Comparison of ENCODE assay signal across 28 mouse cellular contexts in genomic region chr13:112823236-112823910, GRCm38 (mm10). TPM values are rescaled to one million over a fixed set of nuclear protein-coding genes. Genes with fewer than 3 reads are reported as not detected.
DNase-seq lines count a peak whose midpoint lies in the region; ATAC-seq and TF ChIP-seq lines count a peak whose summit lies in the region.
"Had no signal": no experiment of that assay in that cellular context is flagged by ENCODE, and none has a peak within 500 bp of the region (broad histone marks: within the 10 kb centered on the region; RNA-seq: fewer than 3 reads in every experiment).

No protein-coding gene starts in this region.

- no peak overlapping the region for H3K9ac ChIP-seq in heart, postnatal 0 days (replicated peaks; ENCODE audit: low read depth, low read length)
- H3K9ac ChIP-seq in lung, postnatal 0 days (replicated peaks; ENCODE audit: low read depth) = no peak overlapping the region
- H3K9ac ChIP-seq: embryonic facial prominence, embryonic 12.5 days; forebrain, embryonic 15.5 days; hindbrain, embryonic 13.5 days; limb, embryonic 13.5 days; liver, embryonic 12.5 days; liver, postnatal 0 days; midbrain, embryonic 13.5 days; neural tube, embryonic 13.5 days had no signal

- H3K36me3 ChIP-seq in heart, embryonic 10.5 days = 0 out of 2 replicates have a peak, but pooled peaks cover 3% of the 10 kb centered on the region
- peaks cover 9% of the 10 kb centered on the region; the same call in 1 of the 2 replicates for H3K36me3 ChIP-seq in heart, postnatal 0 days (replicated peaks; ENCODE audit: control insufficient read depth, insufficient read depth, low read length)
- no peaks in the 10 kb centered on the region for H3K36me3 ChIP-seq in lung, postnatal 0 days (ENCODE audit: insufficient read depth, low read length)
- H3K36me3 ChIP-seq: embryonic facial prominence, embryonic 12.5 days; forebrain, embryonic 10.5 days; forebrain, embryonic 15.5 days; hindbrain, embryonic 13.5 days; limb, embryonic 13.5 days; midbrain, embryonic 13.5 days; neural tube, embryonic 13.5 days had no signal

- H3K27me3 ChIP-seq in heart, embryonic 10.5 days (ENCODE audit: insufficient read depth, poor library complexity, severe bottlenecking) = no peaks in the 10 kb centered on the region
- no peaks in the 10 kb centered on the region for H3K27me3 ChIP-seq in heart, postnatal 0 days (ENCODE audit: control insufficient read depth, insufficient read depth, low read length)
- no peaks in the 10 kb centered on the region for H3K27me3 ChIP-seq in lung, postnatal 0 days (replicated peaks; ENCODE audit: insufficient read depth, low read length)
- H3K27me3 ChIP-seq: embryonic facial prominence, embryonic 12.5 days; forebrain, embryonic 15.5 days; hindbrain, embryonic 13.5 days; limb, embryonic 13.5 days; liver, embryonic 12.5 days; midbrain, embryonic 13.5 days; neural tube, embryonic 13.5 days had no signal

- H3K4me1 ChIP-seq in heart, embryonic 10.5 days = no peaks in the 10 kb centered on the region
- peaks cover 21% of the 10 kb centered on the region; the same call in 1 of the 2 replicates for H3K4me1 ChIP-seq in heart, postnatal 0 days (ENCODE audit: control insufficient read depth, insufficient read depth)
- H3K4me1 ChIP-seq in lung, postnatal 0 days (ENCODE audit: insufficient read depth, low read depth, low read length) = peaks cover 7% of the 10 kb centered on the region; the same call in 1 of the 2 replicates
- H3K4me1 ChIP-seq: embryonic facial prominence, embryonic 12.5 days; forebrain, embryonic 15.5 days; hindbrain, embryonic 13.5 days; limb, embryonic 13.5 days; midbrain, embryonic 13.5 days; neural tube, embryonic 13.5 days had no signal

- no peak for TF ChIP-seq CTCF in heart, postnatal 0 days (IDR thresholded peaks at IDR 0.05; ENCODE audit: low read depth)
- no peak for TF ChIP-seq CTCF in lung, postnatal 0 days (IDR thresholded peaks at IDR 0.05)

- no peak for TF ChIP-seq EP300 in heart, postnatal 0 days (IDR thresholded peaks at IDR 0.05; ENCODE audit: low read depth)
- no peak for TF ChIP-seq EP300 in lung, postnatal 0 days (IDR thresholded peaks at IDR 0.05)

- no peaks in the 10 kb centered on the region for H3K9me3 ChIP-seq in heart, embryonic 10.5 days
- no peaks in the 10 kb centered on the region for H3K9me3 ChIP-seq in heart, postnatal 0 days (replicated peaks; ENCODE audit: control insufficient read depth, low read length)
- no peaks in the 10 kb centered on the region for H3K9me3 ChIP-seq in lung, postnatal 0 days (ENCODE audit: low read length)
- H3K9me3 ChIP-seq: embryonic facial prominence, embryonic 12.5 days; forebrain, embryonic 10.5 days; forebrain, embryonic 15.5 days; G1E; hindbrain, embryonic 13.5 days; limb, embryonic 13.5 days; liver, embryonic 12.5 days; midbrain, embryonic 13.5 days; neural tube, embryonic 13.5 days had no signal

- no peak overlapping the region for H3K4me3 ChIP-seq in heart, embryonic 10.5 days
- H3K4me3 ChIP-seq in heart, postnatal 0 days (ENCODE audit: low read depth, low read length) = no peak overlapping the region
- no peak overlapping the region for H3K4me3 ChIP-seq in lung, postnatal 0 days (ENCODE audit: low read depth, low read length)
- H3K4me3 ChIP-seq: embryonic facial prominence, embryonic 12.5 days; forebrain, embryonic 10.5 days; forebrain, embryonic 15.5 days; hindbrain, embryonic 13.5 days; left cerebral cortex, adult 2 months; limb, embryonic 13.5 days; liver, embryonic 12.5 days; midbrain, embryonic 13.5 days; neural tube, embryonic 13.5 days had no signal

- WGBS in heart, embryonic 10.5 days = 78% methylated on average over 6 of the region's 6 CpGs
- WGBS in heart, postnatal 0 days = 53% methylated on average over 6 of the region's 6 CpGs
- WGBS in lung, postnatal 0 days = 70% methylated on average over 6 of the region's 6 CpGs

- DNase-seq in heart, adult 11 months = peak; percentile 88
- no peak for DNase-seq in heart, embryonic 10.5 days (ENCODE audit: low spot score)
- peak; percentile 34 for DNase-seq in heart, postnatal 0 days (ENCODE audit: low spot score)
- DNase-seq in heart, adult 8-10 months (ENCODE audit: low spot score) = no peak
- DNase-seq in lung, postnatal 0 days (ENCODE audit: low spot score) = peak; percentile 55
- no peak for DNase-seq in lung, adult 18-20 months
- DNase-seq in fat pad, adult 2 months (ENCODE audit: extremely low read depth, low read depth, low spot score) = peak; percentile 49
- DNase-seq in thymus, postnatal 36 days = no peak
- DNase-seq: adrenal gland, postnatal 14 days; B cell, adult 2 months; cerebellum, adult 11 months; cerebellum, adult 9-11 months; embryo, embryonic 11 days; kidney, adult 9 months; kidney, postnatal 10 days; liver, postnatal 0 days; lung, postnatal 10 days had no signal

- ATAC-seq in heart, postnatal 0 days (ENCODE audit: insufficient read depth, low read depth) = peak; percentile 49; the same call in 1 of the 2 replicates
- ATAC-seq in lung, postnatal 0 days = peak; percentile 53
- ATAC-seq: forebrain, embryonic 15.5 days; liver, embryonic 12.5 days; liver, postnatal 0 days; midbrain, embryonic 13.5 days had no signal

- no peak overlapping the region for H3K27ac ChIP-seq in heart, embryonic 10.5 days
- peak overlapping the region; percentile 48; the same call in 1 of the 2 replicates for H3K27ac ChIP-seq in heart, postnatal 0 days (ENCODE audit: low read depth)
- 0 out of 2 replicates have a peak overlapping the region, but pooled peaks have one; percentile 9 for H3K27ac ChIP-seq in lung, postnatal 0 days (ENCODE audit: low read length)
- H3K27ac ChIP-seq: embryonic facial prominence, embryonic 12.5 days; forebrain, embryonic 10.5 days; forebrain, embryonic 15.5 days; hindbrain, embryonic 13.5 days; left cerebral cortex, adult 2 months; limb, embryonic 13.5 days; liver, embryonic 12.5 days; macrophage; midbrain, embryonic 13.5 days; neural tube, embryonic 13.5 days had no signal

- no peak overlapping the region for H3K4me2 ChIP-seq in heart, postnatal 0 days (ENCODE audit: low read depth, low read length)
- no peak overlapping the region for H3K4me2 ChIP-seq in lung, postnatal 0 days (replicated peaks; ENCODE audit: low read depth, low read length)
- H3K4me2 ChIP-seq: embryonic facial prominence, embryonic 12.5 days; forebrain, embryonic 15.5 days; hindbrain, embryonic 13.5 days; limb, embryonic 13.5 days; liver, embryonic 12.5 days; midbrain, embryonic 13.5 days; neural tube, embryonic 13.5 days had no signal

RNA-seq across cellular contexts. Expression of gene Plpp1, which starts 22.8 kb away (rescaled TPM):
- polyA plus RNA-seq in heart, embryonic 10.5 days (2016; fragmentation: Nextera tagmentation; extraction: Ambion mirVana) = 39.6 and 41.3 TPM in 2 replicates
- total RNA-seq in heart, postnatal 0 days (2014; rRNA removed; ENCODE audit: low replicate concordance) = 88.7 and 129 TPM in 2 replicates
- polyA plus RNA-seq in heart, postnatal 0 days (2015; fragmentation: Nextera tagmentation; extraction: Ambion mirVana) = 89.4 and 101 TPM in 2 replicates
- 10 to 100 TPM; 36.4 to 44.4 (median 39.3) TPM for total RNA-seq in heart, adult 8-10 months (2022)
- polyA plus RNA-seq in lung, postnatal 0 days (2015; fragmentation: Nextera tagmentation; extraction: Ambion mirVana) = 247 and 292 TPM in 2 replicates

Comparison
In these comparisons a context has a peak if more than half of its experiments do, and no peak if none do; other contexts are left out.
1. DNase-seq: peak in heart, adult 11 months (single experiment), heart, postnatal 0 days (single experiment), lung, postnatal 0 days (single experiment) and fat pad, adult 2 months (single experiment); none in heart, embryonic 10.5 days (single experiment), heart, adult 8-10 months (single experiment), lung, adult 18-20 months (0 of 2) and thymus, postnatal 36 days (0 of 2).